Mouse (Mus musculus) neutrophil, adult 5-6 weeks (primary cell): ENCODE measurements at regions not wholly inside any gene's neighbourhood (a gene's known extent, or its start where the extent isn't known, plus 50 kb on each side); places are given as distances from the start of the nearest gene placed in this dataset.

ENCODE experiments used
- ATAC-seq: fragments of 151-379, 151-347 bp; 2 replicates; pipeline ENCODE4 v1.8.0; 2017; ENCODE audit warnings: mild to moderate bottlenecking, moderate TSS enrichment; ENCODE audit not compliant: insufficient number of reproducible peaks, poor library complexity, low FRiP score, severe bottlenecking; ENCODE audit errors: extremely low read depth

DNA sequence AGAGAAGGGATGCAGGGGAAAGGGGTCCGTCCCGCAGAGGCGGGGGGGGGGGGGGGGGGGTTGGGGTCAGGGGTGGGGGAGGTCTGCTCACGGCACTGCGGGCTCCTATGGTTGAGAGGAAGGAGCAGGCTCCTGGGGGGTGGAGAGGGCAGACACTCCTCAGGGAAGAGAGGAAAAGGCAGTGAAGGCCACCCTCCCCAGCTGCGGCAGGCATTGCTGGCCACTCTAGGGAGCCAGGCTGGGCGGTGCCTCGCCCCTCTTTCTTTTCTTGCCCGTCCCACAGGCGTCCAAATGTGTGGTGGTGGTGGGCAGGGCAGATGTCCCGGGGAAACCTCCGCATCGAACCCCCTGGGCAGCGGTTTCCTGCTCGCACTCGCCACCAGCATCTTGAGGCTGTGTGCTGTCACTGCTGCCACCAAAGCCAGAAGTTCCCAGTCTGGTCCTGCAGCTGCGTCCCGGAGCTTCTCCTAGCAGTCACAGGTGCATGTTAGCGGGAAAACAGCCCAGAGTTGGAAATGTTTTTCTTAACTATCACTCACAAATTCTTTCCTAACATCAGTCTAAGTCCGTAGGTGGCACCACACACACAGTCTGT lies 110.4 kb downstream of the Dsel start:
- 0 out of 2 replicates have a peak, but pooled peaks have one; percentile 16 for ATAC-seq
